Mouse (Mus musculus): ENCODE data around the gene Ufc1.
"Not testable (repeated sequence)": the region's sequence is repeated elsewhere in the genome, so short reads cannot be mapped to it uniquely, and the experiment has no call there.

- not testable (repeated sequence) for TF ChIP-seq CTCF (IDR thresholded peaks at IDR 0.05; ENCODE audit: control insufficient read depth, insufficient read depth, insufficient replicate concordance, low read depth, low read length); POLR2A (IDR thresholded peaks at IDR 0.05; ENCODE audit: control insufficient read depth, low read depth, low read length)
Measured at GRCm38 (mm10) chr1:171326588-171326987, 31.8 kb upstream of the Ufc1 start.
